8 mouse cellular contexts compared by ENCODE assay signal in genomic region chr1:192092879-192093660, GRCm38 (mm10). TPM values are rescaled to one million over a fixed set of nuclear protein-coding genes. Genes with fewer than 3 reads are reported as not detected.
DNase-seq lines count a peak whose midpoint lies in the region; ATAC-seq and TF ChIP-seq lines count a peak whose summit lies in the region.

No protein-coding gene starts in this region.

- no peaks in the 10 kb centered on the region for H3K27me3 ChIP-seq in erythroblast, embryonic 14.5 days (ENCODE audit: control insufficient read depth)
- peaks cover 16% of the 10 kb centered on the region for H3K27me3 ChIP-seq in heart, embryonic 11.5 days (ENCODE audit: control insufficient read depth, insufficient read depth, low read length)
- H3K27me3 ChIP-seq in kidney, embryonic 16.5 days (ENCODE audit: insufficient read depth, low read length): no peaks in the 10 kb centered on the region
- no peaks in the 10 kb centered on the region for H3K27me3 ChIP-seq in liver, adult 2 months (ENCODE audit: control insufficient read depth, insufficient read depth, low read length)
- H3K27me3 ChIP-seq in splenic B cell, adult 2 months (ENCODE audit: control insufficient read depth, insufficient read depth, low read length, poor library complexity, severe bottlenecking): no peaks in the 10 kb centered on the region

- WGBS in heart, embryonic 11.5 days (ENCODE audit: insufficient replicate concordance): 28% methylated on average over 16 of the region's 16 CpGs
- 31% methylated on average over 16 of the region's 16 CpGs for WGBS in kidney, embryonic 16.5 days
- 29% methylated on average over 16 of the region's 16 CpGs for WGBS in liver, adult 2 months

- peaks cover 20% of the 10 kb centered on the region for H3K36me3 ChIP-seq in erythroblast, embryonic 14.5 days (ENCODE audit: control insufficient read depth)
- H3K36me3 ChIP-seq in heart, embryonic 11.5 days (ENCODE audit: control insufficient read depth, insufficient read depth, low read length): peaks cover under 1% of the 10 kb centered on the region; the same call in 1 of the 2 replicates
- peaks cover 3% of the 10 kb centered on the region; the same call in 1 of the 2 replicates for H3K36me3 ChIP-seq in kidney, embryonic 16.5 days (ENCODE audit: insufficient read depth, low read length)
- peaks cover under 1% of the 10 kb centered on the region; the same call in 1 of the 2 replicates for H3K36me3 ChIP-seq in liver, adult 2 months (ENCODE audit: control insufficient read depth, insufficient read depth, low read length)
- peaks cover 3% of the 10 kb centered on the region for H3K36me3 ChIP-seq in splenic B cell, adult 2 months (ENCODE audit: control insufficient read depth, insufficient read depth, low read length, poor library complexity, severe bottlenecking)

- ATAC-seq in heart, embryonic 11.5 days (replicated peaks; ENCODE audit: insufficient number of reproducible peaks, low FRiP score, low TSS enrichment): peak; percentile 74
- peak; percentile 84 for ATAC-seq in kidney, embryonic 16.5 days (ENCODE audit: low FRiP score, low TSS enrichment)
- peak; percentile 74 for ATAC-seq in monocyte, adult 5-6 weeks (replicated peaks; ENCODE audit: insufficient number of reproducible peaks, low FRiP score, low TSS enrichment, poor library complexity, severe bottlenecking)

- peak; percentile 77 to 86 for DNase-seq in CD8-positive naive resting alpha-beta T cell, adult 2 months (ENCODE audit: low read depth in 2 of 2, low spot score in 2 of 2)
- peak; percentile 67 for DNase-seq in brain, embryonic 18.5 days (ENCODE audit: low read depth, low spot score)
- DNase-seq in liver, adult 2 months (ENCODE audit: extremely low read depth, low read depth, low spot score): peak; percentile 80
- DNase-seq in splenic B cell, adult 2 months (ENCODE audit: low read depth, low spot score): peak; percentile 93

- peaks cover 14% of the 10 kb centered on the region; the same call in 1 of the 2 replicates for H3K79me2 ChIP-seq in liver, adult 2 months (ENCODE audit: control insufficient read depth, insufficient read depth, low read length)

- TF ChIP-seq CTCF in liver, adult 2 months (IDR thresholded peaks at IDR 0.05; ENCODE audit: low read depth, low read length): peak; percentile 69

- H3K9ac ChIP-seq in heart, embryonic 11.5 days (ENCODE audit: low read depth, low read length): no peak overlapping the region; the same call in 1 of the 2 replicates
- H3K9ac ChIP-seq in kidney, embryonic 16.5 days (replicated peaks; ENCODE audit: low read length): 0 out of 2 replicates have a peak overlapping the region, but pooled peaks have one; percentile 5
- no peak overlapping the region for H3K9ac ChIP-seq in liver, adult 2 months (ENCODE audit: low read depth, low read length)

- peak overlapping the region; percentile 84 for H3K4me3 ChIP-seq in erythroblast, embryonic 14.5 days (replicated peaks)
- peak overlapping the region; percentile 68 for H3K4me3 ChIP-seq in heart, embryonic 11.5 days (ENCODE audit: low read depth, low read length)
- peak overlapping the region; percentile 76 for H3K4me3 ChIP-seq in kidney, embryonic 16.5 days (ENCODE audit: low read length)
- no peak overlapping the region for H3K4me3 ChIP-seq in liver, adult 2 months (ENCODE audit: insufficient read depth, low read depth, low read length)

- peak overlapping the region; percentile 91 for H3K4me2 ChIP-seq in heart, embryonic 11.5 days
- peak overlapping the region; percentile 84 for H3K4me2 ChIP-seq in kidney, embryonic 16.5 days (replicated peaks; ENCODE audit: low read depth, low read length)

- peaks cover 38% of the 10 kb centered on the region for H3K4me1 ChIP-seq in erythroblast, embryonic 14.5 days (ENCODE audit: control insufficient read depth)
- 0 out of 2 replicates have a peak, but pooled peaks cover 3% of the 10 kb centered on the region for H3K4me1 ChIP-seq in heart, embryonic 11.5 days (ENCODE audit: control insufficient read depth, insufficient read depth, low read length)
- peaks cover 15% of the 10 kb centered on the region for H3K4me1 ChIP-seq in kidney, embryonic 16.5 days (ENCODE audit: insufficient read depth, low read length)
- peaks cover 16% of the 10 kb centered on the region for H3K4me1 ChIP-seq in liver, adult 2 months (ENCODE audit: control insufficient read depth, insufficient read depth, low read length)

- no peak overlapping the region for H3K27ac ChIP-seq in heart, embryonic 11.5 days (ENCODE audit: low read depth, low read length)
- H3K27ac ChIP-seq in kidney, embryonic 16.5 days (ENCODE audit: low read length): peak overlapping the region; percentile 83; the same call in 1 of the 2 replicates
- peak overlapping the region; percentile 39; the same call in 1 of the 2 replicates for H3K27ac ChIP-seq in liver, adult 2 months (replicated peaks; ENCODE audit: insufficient read depth, low read depth, low read length)

- no peaks in the 10 kb centered on the region for H3K9me3 ChIP-seq in erythroblast, embryonic 14.5 days (ENCODE audit: control insufficient read depth, low read length)
- no peaks in the 10 kb centered on the region for H3K9me3 ChIP-seq in heart, embryonic 11.5 days (replicated peaks; ENCODE audit: control insufficient read depth, low read length)
- no peaks in the 10 kb centered on the region for H3K9me3 ChIP-seq in kidney, embryonic 16.5 days (ENCODE audit: low read length)

- no peak for TF ChIP-seq POLR2A in liver, adult 2 months (IDR thresholded peaks at IDR 0.05; ENCODE audit: extremely low read depth, insufficient read depth, low read length)

RNA-seq across cellular contexts. Expression of gene Traf5, which starts 0.7 kb away (rescaled TPM):
- 0.42 and 0.77 TPM in 2 replicates for polyA plus RNA-seq in erythroblast, embryonic 14.5 days (2012)
- 10.1 and 11.2 TPM in 2 replicates for polyA plus RNA-seq in heart, embryonic 11.5 days (2014; fragmentation: Nextera tagmentation; extraction: Ambion mirVana)
- polyA plus RNA-seq in kidney, embryonic 16.5 days (2015; fragmentation: Nextera tagmentation; extraction: Ambion mirVana): 23.6 and 25.2 TPM in 2 replicates
- 7.3 and 7.5 TPM in 2 replicates for total RNA-seq in liver, adult 2 months (2014; rRNA removed)
- polyA plus RNA-seq in liver, adult 2 months (2012; rRNA removed): 3.3 and 3.5 TPM in 2 replicates
- total RNA-seq in monocyte, adult 5-6 weeks (2017): 27.1 to 48.1 TPM (median 30.7 TPM) in 3 replicates

RNA-seq across cellular contexts. Expression of gene Rcor3, which starts 44.8 kb away (rescaled TPM):
- polyA plus RNA-seq in erythroblast, embryonic 14.5 days (2012): 1.1 and 1.6 TPM in 2 replicates
- polyA plus RNA-seq in heart, embryonic 11.5 days (2014; fragmentation: Nextera tagmentation; extraction: Ambion mirVana): 24.8 and 25.7 TPM in 2 replicates
- polyA plus RNA-seq in kidney, embryonic 16.5 days (2015; fragmentation: Nextera tagmentation; extraction: Ambion mirVana): 26.3 and 27.1 TPM in 2 replicates
- 10.9 and 11.5 TPM in 2 replicates for total RNA-seq in liver, adult 2 months (2014; rRNA removed)
- polyA plus RNA-seq in liver, adult 2 months (2012; rRNA removed): 10.5 and 13.7 TPM in 2 replicates
- total RNA-seq in monocyte, adult 5-6 weeks (2017): 6.2 to 19.5 TPM (median 10.7 TPM) in 3 replicates
